Mouse (Mus musculus) thymus, adult 2 months (tissue): ENCODE results near the gene Pter.

Source experiments
- CTCF ChIP-seq: fragments of 200-500 bp; IDR thresholded peaks from 2 replicates; pipeline ENCODE4 v1.5.1; 2012; ENCODE audit warnings: mild to moderate bottlenecking, control low read depth, low read length, moderate library complexity, borderline replicate concordance; ENCODE audit not compliant: control insufficient read depth, poor library complexity, insufficient read depth; ENCODE audit errors: extremely low read depth
- POLR2A ChIP-seq: fragments of 200-500 bp; IDR thresholded peaks from 2 replicates; pipeline ENCODE4 v1.6.1; 2012; ENCODE audit warnings: mild to moderate bottlenecking, low read length, control low read depth, moderate library complexity; ENCODE audit not compliant: control insufficient read depth, poor library complexity, insufficient read depth; ENCODE audit errors: extremely low read depth

- TF ChIP-seq CTCF (no peak), POLR2A (no peak)
Measured at GRCm38 (mm10) chr2:13009261-13009972, 85.6 kb downstream of the Pter start.
